Mouse (Mus musculus) midbrain, embryonic 13.5 days (tissue): ENCODE measurements around the gene Ppip5k2. TPM values are rescaled to one million over a fixed set of nuclear protein-coding genes. Genes with fewer than 3 reads are reported as not detected.
A peak's percentile ranks its signal among the peaks of the same experiment; 100 is the strongest.

Experiments
- ATAC-seq: fragments of 200-750 bp; cut with Nextera tagmentation; 2 replicates; pipeline ENCODE4 v1.8.0; 2017; ENCODE audit warnings: mild to moderate bottlenecking, moderate TSS enrichment, moderate library complexity
- H3K27ac ChIP-seq: fragments of 300-500 bp; sonication (generic); 2 replicates; pipeline ENCODE4 v1.5.1; 2015; ENCODE audit warnings: inconsistent platforms, mild to moderate bottlenecking, moderate library complexity
- H3K27me3 ChIP-seq: fragments of 300-500 bp; sonication (generic); 2 replicates; pipeline ENCODE4 v1.6.1; 2015; ENCODE audit warnings: mild to moderate bottlenecking, inconsistent platforms
- H3K36me3 ChIP-seq: fragments of 300-500 bp; sonication (generic); 2 replicates; pipeline ENCODE4 v1.6.1; 2015; ENCODE audit warnings: mild to moderate bottlenecking, inconsistent platforms
- H3K4me1 ChIP-seq: fragments of 300-500 bp; sonication (generic); replicated peaks from 2 replicates; pipeline ENCODE4 v1.6.1; 2015; ENCODE audit warnings: inconsistent platforms
- H3K4me2 ChIP-seq: fragments of 300-500 bp; sonication (generic); replicated peaks from 2 replicates; pipeline ENCODE4 v1.6.1; 2015; ENCODE audit warnings: moderate library complexity, mild to moderate bottlenecking, inconsistent platforms
- H3K4me3 ChIP-seq: fragments of 300-500 bp; sonication (generic); replicated peaks from 2 replicates; pipeline ENCODE4 v1.5.1; 2015; ENCODE audit warnings: mild to moderate bottlenecking, inconsistent platforms
- H3K9ac ChIP-seq: fragments of 300-500 bp; sonication (generic); replicated peaks from 2 replicates; pipeline ENCODE4 v1.6.1; 2015; ENCODE audit warnings: mild to moderate bottlenecking, inconsistent platforms
- H3K9me3 ChIP-seq: fragments of 300-500 bp; sonication (generic); 2 replicates; pipeline ENCODE4 v1.6.1; 2016; ENCODE audit warnings: mild to moderate bottlenecking, inconsistent platforms
- WGBS: fragments of 180-500 bp; shearing (Covaris S2); methylation state at CpG from one replicate; pipeline ENCODE4 v1.1.7; 2015; 5-methylcytosine and 5-hydroxymethylcytosine counted together
- polyA plus RNA-seq: library from polyadenylated mRNA; unstranded; fragments of >200 nt; fragmentation: Nextera tagmentation; extraction: Ambion mirVana; gene quantifications from 2 replicates; pipeline ENCODE4 v1.2.1, GENCODE M21; 2015

Gene Ppip5k2
- polyA plus RNA-seq, 1 experiment from 2014 or later, result 63.7 TPM

DNA sequence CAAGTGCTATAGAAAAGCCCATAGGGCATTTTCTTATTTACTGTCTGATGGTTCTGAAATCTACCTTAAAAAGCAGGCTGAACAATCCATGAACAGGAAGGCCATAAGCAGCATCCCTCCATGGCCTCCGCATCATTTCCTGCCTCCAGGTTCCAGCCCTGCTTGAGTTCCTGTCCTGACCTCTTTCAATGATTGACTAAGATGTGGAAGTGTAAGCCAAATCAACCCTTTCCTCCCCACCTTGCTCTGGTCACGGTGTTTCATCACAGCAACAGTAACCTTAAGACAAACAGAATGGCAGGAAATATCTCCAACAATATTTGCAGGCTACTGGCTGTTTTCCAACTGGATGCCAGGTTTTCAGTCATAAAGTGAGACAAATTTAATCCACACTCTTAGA lies 113.0 kb downstream of the Ppip5k2 start:
- Histone ChIP-seq H3K4me1 (peaks cover 75% of the 10 kb centered on the region), H3K9me3 (no peaks in the 10 kb centered on the region), H3K27ac (no peak overlapping the region), H3K4me2 (peak overlapping the region; percentile 29), H3K36me3 (no peaks in the 10 kb centered on the region), H3K9ac (peak overlapping the region; percentile 14; the same call in 1 of the 2 replicates), H3K4me3 (0 out of 2 replicates have a peak overlapping the region, but pooled peaks have one; percentile 5), H3K27me3 (no peaks in the 10 kb centered on the region)
- 74% methylated on average over 2 of the region's 2 CpGs for WGBS
- ATAC-seq, result no peak

Other genes starting within 250 kb of the Ppip5k2 start
- gene D1Ertd622e, start 108.3 kb downstream of the Ppip5k2 start, polyA plus RNA-seq, result 51.6 and 55.5 TPM in 2 replicates
- gene Gin1, start 239 bp downstream of the Ppip5k2 start, polyA plus RNA-seq, result 19.0 and 20.1 TPM in 2 replicates